Mouse (Mus musculus) adipocyte (in vitro differentiated cells): ENCODE measurements around the gene Ogdhl.
"Not testable (repeated sequence)": the region's sequence is repeated elsewhere in the genome, so short reads cannot be mapped to it uniquely, and the experiment has no call there.

Experiments used
- DNase-seq: peaks from one replicate; pipeline ENCODE4 v3.0.0-alpha.2; 2016; ENCODE audit warnings: low spot score

Ogdhl gene

GRCm38 (mm10) chr14:32321732-32322685 is at the start of gene Ogdhl:
Gene Ogdhl (plus strand): TSS chr14:32322019.
- DNase-seq, result peak; percentile 71

GRCm38 (mm10) chr14:32301622-32302021 is 20.2 kb upstream of the Ogdhl start:
- no peak for DNase-seq

DNA sequence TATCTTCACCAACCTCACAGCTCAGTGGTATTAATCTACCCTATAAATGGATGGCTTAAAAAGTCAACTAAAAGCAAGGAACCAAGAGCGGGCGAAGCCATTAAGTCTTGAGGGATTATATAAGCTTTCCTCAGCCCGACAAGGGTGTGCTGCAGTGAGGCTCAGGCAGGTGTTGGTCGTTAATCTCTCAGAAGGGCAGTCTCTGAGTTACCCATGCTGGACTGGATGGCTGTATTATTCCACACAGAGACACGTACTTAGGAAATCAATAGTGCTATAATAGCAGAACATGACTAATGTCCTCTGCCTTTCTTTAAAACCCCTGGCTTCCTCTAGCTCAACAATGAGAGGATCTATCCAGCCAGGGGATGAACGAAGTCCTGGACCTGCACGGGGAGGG is 19.4 kb upstream of the Ogdhl start:
- no peak for DNase-seq

- DNase-seq, result no peak
Observed at GRCm38 (mm10) chr14:32304921-32305320, 16.9 kb upstream of the Ogdhl start.

GRCm38 (mm10) chr14:32309876-32310275 is 11.9 kb upstream of the Ogdhl start:
- peak; percentile 32 for DNase-seq

- DNase-seq, result no peak
Observed at GRCm38 (mm10) chr14:32311381-32312035, 10.3 kb upstream of the Ogdhl start.

DNA sequence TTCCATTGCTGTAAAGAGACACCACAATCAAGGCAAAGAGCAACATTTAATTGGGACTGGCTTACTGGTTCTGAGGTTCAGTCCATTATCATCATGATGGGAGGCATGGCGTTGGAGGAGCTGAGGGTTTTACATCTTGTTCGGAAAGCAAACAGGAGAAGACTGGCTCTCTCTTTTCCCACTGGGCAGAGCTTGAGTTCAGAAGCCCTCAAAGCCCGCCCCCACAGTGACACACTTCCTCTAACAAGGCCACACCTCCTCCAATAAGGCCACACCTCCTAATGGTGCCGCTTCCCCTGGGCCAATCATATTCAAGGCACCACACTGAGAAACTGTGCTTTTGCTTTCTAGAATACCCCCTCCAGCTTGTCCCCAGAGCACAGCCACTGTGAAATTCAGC is 4.0 kb upstream of the Ogdhl start:
- no peak for DNase-seq

GRCm38 (mm10) chr14:32323221-32323620 is 1.4 kb downstream of the Ogdhl start:
- DNase-seq, result no peak

- no peak for DNase-seq
Observed at GRCm38 (mm10) chr14:32327366-32327765, 5.5 kb downstream of the Ogdhl start.

GRCm38 (mm10) chr14:32332515-32333445 is 11.0 kb downstream of the Ogdhl start:
- no peak for DNase-seq

- DNase-seq, result no peak
Observed at GRCm38 (mm10) chr14:32336021-32336420, 14.2 kb downstream of the Ogdhl start.

- DNase-seq, result no peak
Observed at GRCm38 (mm10) chr14:32336547-32336946, 14.7 kb downstream of the Ogdhl start.

GRCm38 (mm10) chr14:32341823-32342222 is 20.0 kb downstream of the Ogdhl start:
- no peak for DNase-seq

DNA sequence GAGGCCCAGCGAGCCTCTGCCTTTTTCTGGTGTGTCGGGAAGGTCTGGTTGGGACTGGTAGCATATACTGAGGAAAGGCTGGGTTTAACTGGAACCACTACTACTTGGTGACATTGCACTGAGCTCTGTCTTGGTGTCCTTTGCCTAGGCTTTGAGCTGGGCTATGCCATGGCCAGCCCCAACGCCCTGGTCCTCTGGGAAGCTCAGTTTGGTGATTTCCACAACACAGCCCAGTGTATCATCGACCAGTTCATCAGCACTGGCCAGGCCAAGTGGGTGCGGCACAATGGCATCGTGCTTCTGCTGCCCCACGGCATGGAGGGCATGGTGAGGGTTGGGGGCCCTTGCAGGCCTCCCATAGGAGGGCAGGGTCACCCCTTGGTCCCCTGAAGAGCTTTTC is 22.4 kb downstream of the Ogdhl start:
- DNase-seq, result no peak

GRCm38 (mm10) chr14:32344694-32345093 is 22.9 kb downstream of the Ogdhl start:
- no peak for DNase-seq

GRCm38 (mm10) chr14:32347307-32347706 is 25.5 kb downstream of the Ogdhl start:
- DNase-seq, result no peak

DNA sequence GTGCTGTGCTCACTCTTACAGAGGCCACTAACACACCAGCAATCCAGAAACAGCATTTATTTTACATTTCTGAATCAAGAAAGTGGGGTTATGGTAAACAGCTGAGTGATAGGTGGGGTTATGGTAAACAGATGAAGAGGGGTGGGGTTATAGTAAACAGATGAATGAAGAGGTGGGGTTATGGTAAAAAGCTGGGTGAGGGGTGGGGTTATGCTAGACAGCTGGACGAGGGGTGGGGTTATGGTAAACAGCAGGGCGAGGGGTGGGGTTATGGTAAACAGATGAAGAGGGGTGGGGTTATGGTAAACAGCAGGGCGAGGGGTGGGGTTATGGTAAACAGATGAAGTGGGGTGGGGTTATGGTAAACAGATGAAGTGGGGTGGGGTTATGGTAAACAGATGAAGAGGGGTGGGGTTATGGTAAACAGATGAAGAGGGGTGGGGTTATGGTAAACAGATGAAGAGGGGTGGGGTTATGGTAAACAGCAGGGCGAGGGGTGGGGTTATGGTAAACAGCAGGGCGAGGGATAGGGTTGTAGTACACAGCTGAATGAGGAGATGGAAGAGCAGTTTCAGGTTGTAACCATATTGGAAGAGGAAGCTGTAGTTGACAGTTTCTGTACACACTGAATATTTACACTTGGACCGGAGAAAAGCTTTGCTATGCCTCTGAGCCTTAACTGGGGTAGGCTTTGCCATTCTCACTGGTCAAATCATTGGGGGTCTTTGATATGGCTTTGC is 29.5 kb downstream of the Ogdhl start:
- not testable (repeated sequence) for DNase-seq

DNA sequence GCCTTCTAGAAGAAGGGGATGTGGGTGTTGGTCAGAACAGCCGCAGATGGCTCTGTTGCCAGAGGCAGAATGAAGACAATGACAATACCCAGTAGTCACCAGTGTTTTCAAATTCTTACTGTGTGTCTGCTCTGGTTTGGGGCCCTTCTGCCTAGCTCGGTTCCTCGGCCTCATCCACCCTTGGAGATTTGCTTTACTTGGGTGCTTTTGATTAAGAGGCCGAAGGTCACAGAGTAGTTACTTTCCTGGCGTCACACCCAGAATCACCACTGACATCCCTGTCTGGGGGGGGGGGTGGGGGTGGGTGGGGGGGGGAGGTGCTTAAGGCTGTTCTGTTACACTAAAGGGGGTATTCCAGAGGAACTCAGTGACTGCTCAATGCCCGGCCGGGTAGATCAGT is 42.5 kb downstream of the Ogdhl start:
- no peak for DNase-seq

DNA sequence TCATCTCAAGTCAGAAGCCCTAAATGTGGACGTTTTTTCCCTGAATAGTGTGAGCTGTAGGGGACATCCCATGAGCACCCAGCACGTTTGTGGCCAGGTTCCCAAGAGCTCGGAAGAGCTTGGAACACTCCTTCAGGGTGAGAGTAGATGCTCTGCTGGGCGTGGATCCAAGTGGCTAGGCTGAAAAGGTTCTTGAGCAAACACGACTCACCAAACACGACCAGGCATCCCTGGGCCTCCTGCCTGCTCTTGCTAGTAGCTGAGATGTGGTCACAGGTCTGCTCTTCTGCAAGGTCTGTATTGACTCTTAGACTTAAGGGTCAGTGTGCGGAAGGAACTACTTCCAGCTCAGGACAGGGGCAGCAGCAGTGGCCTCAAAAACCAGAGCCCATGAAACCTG is 47.9 kb downstream of the Ogdhl start:
- DNase-seq, result peak; percentile 24

- DNase-seq, result no peak
Observed at GRCm38 (mm10) chr14:32372510-32372909, 50.7 kb downstream of the Ogdhl start.

- DNase-seq, result no peak
Observed at GRCm38 (mm10) chr14:32379395-32380098, 57.7 kb downstream of the Ogdhl start.
